Mouse (Mus musculus): ENCODE data around the gene Gm21746. TPM values are rescaled to one million over a fixed set of nuclear protein-coding genes. Genes with fewer than 3 reads are reported as not detected.
"Not testable (repeated sequence)": the region's sequence is repeated elsewhere in the genome, so short reads cannot be mapped to it uniquely, and the experiment has no call there.

Gm21746 gene
- total RNA-seq (2021), result not detected

GRCm38 (mm10) chrY:6237895-6238294 lies at the start of gene Gm21746:
Gene Gm21746 (minus strand): TSS chrY:6237995.
- intact Hi-C loops (cut with DNase I); DNase-seq: not testable (repeated sequence)

- intact Hi-C loops (cut with DNase I); DNase-seq: not testable (repeated sequence)
Observed at GRCm38 (mm10) chrY:6266798-6267197, 29.0 kb upstream of the Gm21746 start, which contains the start of gene Gm20873. Gene Gm20873 (plus strand): TSS chrY:6267098.

Other genes starting within 250 kb of the Gm21746 start
- not detected for gene Gm20873, start 29.1 kb upstream of the Gm21746 start, total RNA-seq (2021)